Mouse (Mus musculus): ENCODE measurements around the gene Prg3.
A peak's percentile ranks its signal among the peaks of the same experiment; 100 is the strongest.

DNA sequence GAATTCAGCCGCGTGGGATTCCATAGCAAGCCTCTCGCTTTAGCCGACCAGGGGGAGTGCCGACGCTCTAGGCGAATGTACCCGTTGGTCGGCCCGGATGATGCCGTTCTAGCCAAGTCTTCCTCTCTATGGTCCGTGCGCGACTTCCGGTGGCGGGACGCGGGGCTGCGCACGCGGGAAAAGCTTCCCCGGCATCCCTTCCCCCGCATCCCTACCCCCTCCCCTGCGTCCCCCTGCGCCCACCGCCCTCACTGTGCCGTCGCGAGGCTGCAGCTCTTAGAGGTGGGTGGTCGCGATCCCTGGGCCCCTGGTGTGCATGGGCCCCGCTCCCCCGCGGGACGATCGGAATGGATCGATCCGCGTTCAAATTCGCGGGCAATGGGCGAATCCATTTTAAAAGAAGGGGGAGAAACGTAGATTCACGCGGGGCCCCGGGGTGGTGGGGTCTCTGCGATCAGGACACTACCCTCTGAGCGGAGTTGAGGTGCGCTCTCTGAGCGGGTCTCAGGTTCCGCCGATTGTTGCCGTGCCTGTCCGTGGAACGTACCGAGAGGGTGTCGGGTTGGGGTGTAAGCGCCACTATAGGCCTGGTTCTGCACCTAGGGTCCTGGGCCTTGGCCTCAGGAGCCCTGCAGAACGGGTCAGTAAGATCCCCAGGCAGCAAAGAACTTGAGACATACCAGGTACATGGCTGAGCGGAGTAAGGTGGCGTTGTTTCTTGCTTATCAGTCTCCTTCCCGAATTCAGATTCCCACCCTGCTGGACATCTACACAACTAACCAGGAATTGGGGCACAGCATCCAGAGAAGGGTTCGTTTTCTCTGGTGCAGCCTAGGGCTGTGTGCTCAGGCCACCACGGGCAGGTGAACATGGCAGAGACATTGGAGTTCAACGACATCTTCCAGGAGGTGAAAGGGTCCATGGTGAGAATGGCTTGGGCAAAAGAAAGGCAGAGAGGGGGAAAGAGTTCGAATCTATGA, 49.3 kb downstream of the Prg3 start, which contains the start of the genes Ssrp1 and P2rx3:
- TF ChIP-seq CTCF (IDR thresholded peaks at IDR 0.05; ENCODE audit: control insufficient read depth, insufficient read depth, insufficient read length) (no peak), MAX (IDR thresholded peaks at IDR 0.05) (peak; percentile 57)

Measured in C2C12 (cell line).